Mouse (Mus musculus): ENCODE results near the gene Rab33b. TPM values are rescaled to one million over a fixed set of nuclear protein-coding genes. Genes with fewer than 3 reads are reported as not detected.
"Not testable (repeated sequence)": the region's sequence is repeated elsewhere in the genome, so short reads cannot be mapped to it uniquely, and the experiment has no call there.

Gene Rab33b
- 5.1 and 7.1 TPM in 2 replicates for polyA plus RNA-seq (2012; rRNA removed)

DNA sequence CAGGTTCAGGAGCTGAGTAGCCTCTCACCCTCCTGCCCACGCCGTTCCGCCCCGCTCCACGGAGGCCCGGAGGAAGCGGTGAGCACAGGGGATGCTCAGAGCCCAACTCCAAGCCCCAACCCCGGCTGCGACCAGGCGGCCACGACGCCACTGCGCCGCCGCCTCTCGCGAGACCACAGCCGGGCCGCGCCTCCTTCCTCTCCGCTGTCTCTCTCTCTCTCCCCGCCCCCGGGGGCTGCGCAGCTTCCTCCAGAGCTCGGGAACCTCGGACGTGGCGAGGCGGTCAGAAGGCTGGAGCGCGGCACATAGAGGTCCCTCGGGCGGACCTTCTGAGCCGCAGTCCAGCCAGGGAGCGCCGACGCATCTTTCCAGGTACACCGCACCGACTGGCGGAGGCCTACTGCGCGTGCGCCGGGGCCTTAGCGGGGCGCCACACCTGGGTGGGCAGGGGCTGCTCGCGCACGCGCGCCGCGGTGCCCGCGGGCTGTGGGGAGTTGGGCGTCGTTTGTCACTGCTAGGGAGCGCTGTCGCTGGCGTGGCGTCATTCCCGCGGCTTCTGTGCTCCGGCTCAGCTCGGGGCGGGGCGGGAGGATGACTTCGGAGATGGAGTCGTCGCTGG is at the start of gene Rab33b:
TSS of gene Rab33b (plus strand) at position 180 of the 619 bp plus-strand sequence.
- DNase-seq (ENCODE audit: low read depth, low spot score): peak; percentile 83
- under 1% methylated on average over 70 of the region's 70 CpGs for WGBS

GRCm38 (mm10) chr3:51434364-51434763 is 49.4 kb upstream of the Rab33b start:
- DNase-seq (ENCODE audit: low read depth, low spot score): not testable (repeated sequence)
- 83% methylated on average over 5 of the region's 5 CpGs for WGBS

DNA sequence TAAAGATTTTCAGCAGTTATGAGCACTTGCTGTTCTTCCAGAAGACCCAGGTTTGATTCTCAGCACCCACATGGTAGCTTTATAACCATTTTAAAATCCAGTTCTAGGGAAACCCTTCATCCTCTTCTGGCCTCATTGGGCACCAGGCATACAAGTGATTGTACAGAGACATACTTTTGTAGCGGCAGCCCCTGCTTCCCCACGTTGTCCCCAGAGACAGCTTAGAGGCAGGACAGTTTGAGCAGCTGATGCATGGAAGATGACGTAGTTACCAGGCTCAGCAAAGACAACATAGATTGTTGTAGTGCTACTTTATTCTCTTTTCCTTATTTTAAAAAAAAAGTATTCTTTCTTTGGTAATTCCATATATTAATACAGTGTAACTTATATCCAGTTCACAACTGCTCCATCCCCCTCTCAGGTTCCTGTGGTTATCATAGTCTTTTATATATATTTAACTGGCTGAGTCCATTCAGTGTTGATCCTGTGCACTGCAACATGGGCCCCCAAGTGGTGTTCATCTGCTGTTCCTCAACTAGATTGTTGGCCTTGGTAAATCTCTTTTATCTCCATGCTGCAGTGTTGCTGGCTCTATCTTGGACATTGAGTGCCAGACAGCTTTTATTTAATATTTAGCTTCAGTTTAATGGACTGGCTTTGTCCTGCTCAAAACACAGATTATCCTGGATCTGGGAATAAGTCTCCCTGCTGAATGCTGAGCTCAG is 48.7 kb upstream of the Rab33b start:
- DNase-seq (ENCODE audit: low read depth, low spot score): no peak
- WGBS: 86% methylated on average over 3 of the region's 3 CpGs

DNA sequence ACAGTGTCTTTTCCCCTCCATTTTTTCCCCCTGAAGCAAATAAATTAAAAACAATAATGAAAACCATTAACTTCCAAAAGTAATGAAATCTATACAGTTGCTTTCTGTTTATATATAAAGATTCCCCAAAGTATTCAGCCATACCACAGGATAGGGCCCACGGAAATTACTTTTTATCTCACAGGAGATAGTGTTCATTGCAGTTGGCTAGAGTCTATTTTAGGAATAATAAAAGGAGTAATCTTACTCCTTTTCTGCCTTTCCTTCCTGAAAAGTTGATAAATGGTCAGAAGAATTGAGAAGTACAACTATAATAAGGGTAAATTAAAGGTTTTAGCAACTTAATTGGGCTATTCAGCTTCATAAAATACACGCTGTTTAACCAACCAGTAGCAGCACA is 15.2 kb upstream of the Rab33b start:
- 56% methylated on average over 2 of the region's 2 CpGs for WGBS
- DNase-seq (ENCODE audit: low read depth, low spot score): no peak

- DNase-seq (ENCODE audit: low read depth, low spot score): peak; percentile 38
- 28% methylated on average over 4 of the region's 4 CpGs for WGBS
Observed at GRCm38 (mm10) chr3:51475706-51476105, 8.0 kb upstream of the Rab33b start.

- 58% methylated on average over 2 of the region's 2 CpGs for WGBS
- no peak for DNase-seq (ENCODE audit: low read depth, low spot score)
Observed at GRCm38 (mm10) chr3:51479893-51480292, 3.8 kb upstream of the Rab33b start.

GRCm38 (mm10) chr3:51481059-51481458 is 2.7 kb upstream of the Rab33b start:
- no peak for DNase-seq (ENCODE audit: low read depth, low spot score)

- DNase-seq (ENCODE audit: low read depth, low spot score): no peak
- WGBS: 52% methylated on average over 3 of the region's 3 CpGs
Observed at GRCm38 (mm10) chr3:51481881-51482280, 1.8 kb upstream of the Rab33b start.

DNA sequence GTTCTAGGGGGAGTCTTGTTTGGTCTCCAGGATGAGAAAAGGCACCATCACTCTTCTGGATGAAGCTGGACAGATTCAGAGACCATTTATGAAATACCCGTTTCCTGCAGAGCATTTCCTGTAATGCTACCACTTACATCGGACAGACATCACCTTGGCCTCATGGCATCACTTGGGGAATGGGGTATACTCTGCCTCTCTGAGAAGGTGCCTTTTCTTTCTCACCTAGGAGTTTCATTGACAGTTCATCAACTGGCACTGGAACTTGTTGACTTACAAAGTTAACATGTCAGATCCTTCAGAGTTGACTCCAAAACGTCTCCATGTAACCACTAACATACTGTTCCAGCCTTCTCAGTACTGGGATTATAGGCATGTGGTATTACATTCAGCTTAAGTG is 939 bp upstream of the Rab33b start:
- no peak for DNase-seq (ENCODE audit: low read depth, low spot score)
- 58% methylated on average over 3 of the region's 3 CpGs for WGBS

GRCm38 (mm10) chr3:51484370-51484769 is 650 bp downstream of the Rab33b start:
- DNase-seq (ENCODE audit: low read depth, low spot score): no peak
- under 1% methylated on average over 33 of the region's 33 CpGs for WGBS

DNA sequence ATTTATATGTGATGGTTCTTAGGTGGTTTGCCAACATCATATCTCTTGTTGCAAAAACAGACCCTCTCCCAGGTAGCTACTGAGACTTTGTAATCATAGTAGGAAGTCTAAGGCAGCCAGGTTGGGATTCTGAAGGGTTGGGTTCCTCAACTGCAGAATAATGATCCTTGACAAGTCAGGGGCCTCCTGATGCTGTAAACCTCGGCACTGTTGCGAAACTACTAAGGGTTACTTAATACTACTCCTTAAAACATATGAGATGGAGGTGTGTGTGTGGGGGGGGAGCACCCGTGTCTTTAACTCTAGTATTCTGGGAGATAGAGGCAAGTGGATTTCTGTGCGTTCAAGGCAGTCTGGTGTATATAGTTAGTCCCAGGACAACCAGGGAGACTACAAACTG is 1.6 kb downstream of the Rab33b start:
- DNase-seq (ENCODE audit: low read depth, low spot score): no peak
- WGBS: 33% methylated on average over 4 of the region's 4 CpGs

GRCm38 (mm10) chr3:51486491-51487195 is 2.9 kb downstream of the Rab33b start:
- 79% methylated on average over 4 of the region's 4 CpGs for WGBS
- no peak for DNase-seq (ENCODE audit: low read depth, low spot score)

- DNase-seq (ENCODE audit: low read depth, low spot score): no peak
Observed at GRCm38 (mm10) chr3:51490088-51490753, 6.5 kb downstream of the Rab33b start.

GRCm38 (mm10) chr3:51493272-51493838 is 9.6 kb downstream of the Rab33b start:
- WGBS: 72% methylated on average over 13 of the region's 13 CpGs
- no peak for DNase-seq (ENCODE audit: low read depth, low spot score)

More at GRCm38 (mm10) chr3:51490088-51490753, 6.5 kb downstream of the Rab33b start:
- 79% methylated on average over 7 of the region's 7 CpGs for WGBS

- DNase-seq (ENCODE audit: low read depth, low spot score): no peak
- 63% methylated on average over 2 of the region's 2 CpGs for WGBS
Observed at GRCm38 (mm10) chr3:51494466-51494865, 10.7 kb downstream of the Rab33b start.

- no peak for DNase-seq (ENCODE audit: low read depth, low spot score)
- 90% methylated on average over 9 of the region's 9 CpGs for WGBS
Observed at GRCm38 (mm10) chr3:51495646-51496045, 11.9 kb downstream of the Rab33b start.

- no peak for DNase-seq (ENCODE audit: low read depth, low spot score)
- WGBS: 97% methylated on average over 1 of the region's 1 CpGs
Observed at GRCm38 (mm10) chr3:51497978-51498377, 14.3 kb downstream of the Rab33b start.

DNA sequence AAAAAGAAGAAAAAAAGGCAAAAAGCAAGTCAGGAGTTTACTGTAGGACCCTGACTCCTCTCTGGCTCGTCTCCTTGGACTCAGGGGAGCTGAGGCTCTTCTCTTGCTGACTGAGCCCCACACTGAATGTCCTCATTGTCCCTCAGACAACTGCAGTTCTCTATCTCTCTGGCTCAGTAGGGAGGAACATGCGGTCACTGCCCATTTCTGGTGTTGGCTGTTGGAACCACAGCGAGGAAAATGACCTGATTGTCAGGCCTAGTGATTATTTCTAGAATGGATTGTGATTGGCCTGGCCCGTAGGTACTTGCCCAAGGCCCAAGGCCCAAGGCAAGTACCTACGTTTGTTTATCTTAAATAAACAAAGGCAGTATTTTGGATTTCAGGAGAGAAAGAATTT is 14.9 kb downstream of the Rab33b start:
- WGBS: 53% methylated on average over 5 of the region's 5 CpGs
- DNase-seq (ENCODE audit: low read depth, low spot score): no peak

DNA sequence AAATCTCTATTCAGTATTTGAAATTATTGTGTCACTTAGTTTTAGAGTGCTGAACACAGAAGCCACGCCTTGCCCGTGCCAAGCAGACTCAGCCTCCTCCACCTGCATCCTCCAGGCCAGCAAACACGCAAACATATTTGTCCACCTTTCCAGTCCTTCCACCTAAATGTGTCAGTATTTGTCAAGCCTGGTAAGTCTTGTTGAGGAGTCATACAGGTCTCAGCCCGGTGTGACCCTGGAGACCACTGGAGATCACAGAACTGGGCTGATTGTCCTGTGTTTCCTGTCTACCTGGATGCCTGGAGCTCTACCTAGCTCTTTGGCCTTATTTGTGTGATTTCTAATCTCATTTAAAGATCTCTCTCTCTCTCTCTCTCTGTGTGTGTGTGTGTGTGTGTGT is 16.2 kb downstream of the Rab33b start:
- 66% methylated on average over 4 of the region's 4 CpGs for WGBS

DNA sequence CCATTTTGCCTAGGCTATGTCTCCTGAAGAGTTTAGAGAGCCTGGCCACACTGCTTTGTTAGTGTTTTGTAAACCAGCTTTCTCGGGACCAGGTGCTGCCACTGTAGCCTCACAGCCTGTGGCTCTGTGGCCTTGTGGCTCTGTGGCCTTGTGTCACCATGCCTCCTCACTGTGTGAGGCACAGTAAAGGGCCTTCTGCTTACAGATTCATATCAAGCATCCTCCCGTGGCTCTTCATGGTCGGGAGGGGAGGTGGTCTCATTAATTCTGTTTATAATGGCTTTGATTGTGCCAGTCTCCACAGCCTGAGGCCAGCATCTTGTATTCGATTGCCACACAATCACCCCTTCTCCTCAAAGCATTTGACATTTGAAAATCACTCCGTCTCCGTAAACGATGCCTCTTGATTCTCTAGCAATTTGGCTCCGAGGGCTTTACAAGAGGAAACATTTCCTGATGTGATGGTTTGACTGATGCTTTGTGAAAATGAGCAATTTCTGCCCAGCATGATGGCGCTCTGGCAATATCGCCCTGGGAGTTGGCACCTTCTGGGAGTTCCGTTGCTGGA is 20.7 kb downstream of the Rab33b start:
- 78% methylated on average over 11 of the region's 11 CpGs for WGBS
- no peak for DNase-seq (ENCODE audit: low read depth, low spot score)

More for the DNA sequence above, 16.2 kb downstream of the Rab33b start:
- no peak for DNase-seq (ENCODE audit: low read depth, low spot score)
